Mouse (Mus musculus) embryo, embryonic 11.5 days (tissue): Measurements from ENCODE around the gene Large2.
"Not testable (repeated sequence)": the region's sequence is repeated elsewhere in the genome, so short reads cannot be mapped to it uniquely, and the experiment has no call there.

Source experiments
- DNase-seq: peaks from one replicate; pipeline ENCODE4 v3.0.0-alpha.2; 2012; ENCODE audit warnings: low read depth, low spot score

Large2 gene

DNA sequence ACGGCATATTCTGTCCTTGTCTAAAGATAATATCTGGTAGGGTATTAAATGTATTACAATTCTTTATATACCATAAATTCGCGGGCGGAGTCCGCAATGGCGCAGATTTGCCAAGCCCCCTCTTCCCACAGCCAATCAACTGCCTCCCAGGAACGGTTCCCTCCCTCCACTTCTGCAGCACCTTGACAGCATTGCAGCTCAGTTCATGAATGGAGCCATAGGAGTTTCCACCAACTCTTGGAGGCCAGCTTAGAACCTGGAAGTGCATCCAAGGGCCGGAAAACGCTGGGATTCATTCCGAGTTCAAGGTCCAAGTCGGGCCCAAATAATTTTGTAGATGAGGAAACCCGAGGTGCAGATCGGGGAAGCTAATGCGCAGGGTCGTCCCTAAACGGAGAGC, at the start of gene Large2, which contains the start of gene Pex16:
TSS of gene Large2 (minus strand) at position 356 of the 400 bp plus-strand sequence.
TSS of gene Pex16 (plus strand) at position 163 of the 400 bp plus-strand sequence.
- DNase-seq, result no peak

DNA sequence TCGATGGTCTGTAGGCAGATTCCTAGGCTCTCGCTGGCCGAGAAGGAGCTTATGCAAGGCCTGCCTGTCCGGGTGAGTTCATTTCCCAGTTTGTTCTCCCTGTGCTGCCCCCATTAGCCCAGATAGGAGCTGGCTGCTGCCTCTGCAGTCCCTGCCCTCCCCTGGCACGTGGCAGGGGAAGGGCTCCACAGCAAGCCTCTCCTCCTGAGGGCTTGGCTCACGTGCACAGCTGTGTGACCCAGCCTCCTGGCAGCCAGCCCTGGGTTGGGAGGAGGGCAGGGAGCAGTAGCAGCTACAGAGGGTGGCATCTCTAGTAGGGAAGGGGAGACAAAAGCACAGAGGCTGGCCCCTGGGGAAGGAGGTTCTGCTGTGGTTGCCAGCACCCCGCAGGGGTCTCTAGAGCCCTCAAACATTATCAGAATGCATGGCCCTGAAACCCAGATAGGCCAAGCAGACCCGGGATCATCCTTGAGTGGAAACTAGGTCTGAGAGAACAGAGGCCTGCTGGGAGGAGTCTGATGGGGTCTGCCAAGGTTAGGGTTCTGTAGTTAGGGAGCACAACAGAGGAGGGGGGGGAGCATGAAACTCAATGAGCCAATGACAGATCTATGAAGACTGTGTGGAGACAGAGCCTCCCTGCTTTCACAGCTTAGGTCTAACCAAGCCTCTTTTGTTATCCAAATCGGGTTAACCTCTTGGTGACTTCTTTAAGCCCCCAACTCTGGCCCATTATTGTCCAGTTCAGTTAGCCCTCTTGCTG, 49.2 kb upstream of the Large2 start:
- no peak for DNase-seq

GRCm38 (mm10) chr2:92423156-92423555, 48.5 kb upstream of the Large2 start:
- no peak for DNase-seq

DNA sequence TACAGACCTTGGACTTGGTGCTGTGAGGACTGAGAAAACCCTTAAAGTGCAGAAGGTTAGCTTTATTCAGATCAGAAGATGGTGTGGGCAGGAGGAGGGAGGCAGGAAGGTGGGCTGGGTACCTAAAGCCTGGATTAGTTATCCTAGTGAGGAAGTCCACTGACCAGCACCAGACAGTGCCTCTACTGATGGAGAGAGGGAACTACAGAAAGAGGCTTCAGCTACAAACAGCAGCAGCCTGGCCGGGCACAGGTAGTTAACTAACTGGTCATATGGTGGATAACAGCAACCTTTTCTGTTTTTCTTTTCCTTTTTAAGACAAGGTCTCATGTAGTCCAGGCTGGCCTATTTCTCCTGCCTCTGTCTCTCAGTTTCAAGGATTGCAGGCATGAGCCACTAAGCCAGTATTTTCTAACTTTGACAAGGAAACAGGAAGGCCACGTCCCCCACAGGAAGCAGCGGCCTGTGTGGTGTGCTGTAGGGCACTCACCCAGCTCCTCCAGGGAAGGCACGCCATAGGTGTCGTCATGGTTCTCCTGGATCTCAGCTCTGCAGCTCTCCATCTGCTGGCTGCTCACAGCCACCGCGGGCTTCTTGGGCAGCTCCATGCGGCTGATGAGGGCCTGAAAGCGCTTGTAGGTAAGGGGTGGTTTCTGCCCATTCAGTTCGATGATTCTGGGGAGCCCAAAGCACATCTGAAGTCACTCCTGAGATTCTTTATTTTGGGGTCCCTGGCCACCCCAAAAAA, 47.9 kb upstream of the Large2 start:
- no peak for DNase-seq

DNA sequence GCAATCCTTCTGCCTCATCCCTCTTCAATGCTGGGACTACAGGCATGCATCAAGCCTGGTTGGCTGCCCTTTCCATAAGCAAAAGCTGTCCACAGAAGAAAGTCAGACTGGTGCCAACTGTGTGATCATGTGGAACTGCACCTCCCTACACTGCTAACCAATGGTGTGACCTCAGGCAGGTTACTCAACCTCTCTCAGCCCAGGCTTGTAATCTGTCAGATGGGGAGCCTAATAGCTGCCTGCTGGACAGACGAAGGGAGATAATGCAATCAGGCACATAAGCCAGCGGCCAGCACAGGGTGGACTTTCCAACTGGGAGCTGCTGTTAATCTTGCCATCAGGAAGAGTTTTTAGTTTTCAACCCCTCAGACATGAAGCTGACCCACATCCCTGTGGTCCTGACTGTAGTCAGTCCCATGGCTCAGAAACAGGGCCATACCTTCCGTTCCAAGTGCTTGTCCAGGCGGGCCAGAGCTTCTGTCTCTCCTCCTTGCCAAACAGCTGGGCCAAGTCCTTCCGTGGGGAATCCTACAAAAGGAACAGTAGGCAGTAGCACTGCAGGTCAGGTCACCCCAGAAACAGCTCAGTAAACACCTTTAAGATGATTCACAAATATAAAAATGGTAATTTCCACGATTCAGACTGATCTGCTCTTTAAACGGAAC, 47.2 kb upstream of the Large2 start:
- no peak for DNase-seq

DNA sequence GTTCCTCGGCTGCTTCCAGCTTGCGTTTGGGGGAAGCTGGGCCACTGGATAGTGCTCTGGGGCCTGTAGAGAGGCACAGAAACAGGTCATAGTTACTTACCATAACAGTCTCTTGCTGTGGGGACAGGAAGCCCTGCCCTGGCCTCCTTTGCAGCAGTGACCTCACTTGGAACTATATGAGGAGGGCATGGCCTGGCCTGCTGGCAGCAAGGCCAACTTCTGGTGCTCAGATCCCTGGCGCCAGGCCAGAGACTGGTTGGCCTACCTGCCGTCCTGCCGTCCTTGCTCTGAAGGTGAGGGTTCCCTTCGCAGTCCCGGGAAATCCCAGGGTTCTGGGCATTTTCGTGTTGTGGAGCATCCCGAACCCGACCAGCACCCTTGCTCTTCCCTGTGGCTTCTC, 37.0 kb upstream of the Large2 start:
- DNase-seq, result no peak

DNA sequence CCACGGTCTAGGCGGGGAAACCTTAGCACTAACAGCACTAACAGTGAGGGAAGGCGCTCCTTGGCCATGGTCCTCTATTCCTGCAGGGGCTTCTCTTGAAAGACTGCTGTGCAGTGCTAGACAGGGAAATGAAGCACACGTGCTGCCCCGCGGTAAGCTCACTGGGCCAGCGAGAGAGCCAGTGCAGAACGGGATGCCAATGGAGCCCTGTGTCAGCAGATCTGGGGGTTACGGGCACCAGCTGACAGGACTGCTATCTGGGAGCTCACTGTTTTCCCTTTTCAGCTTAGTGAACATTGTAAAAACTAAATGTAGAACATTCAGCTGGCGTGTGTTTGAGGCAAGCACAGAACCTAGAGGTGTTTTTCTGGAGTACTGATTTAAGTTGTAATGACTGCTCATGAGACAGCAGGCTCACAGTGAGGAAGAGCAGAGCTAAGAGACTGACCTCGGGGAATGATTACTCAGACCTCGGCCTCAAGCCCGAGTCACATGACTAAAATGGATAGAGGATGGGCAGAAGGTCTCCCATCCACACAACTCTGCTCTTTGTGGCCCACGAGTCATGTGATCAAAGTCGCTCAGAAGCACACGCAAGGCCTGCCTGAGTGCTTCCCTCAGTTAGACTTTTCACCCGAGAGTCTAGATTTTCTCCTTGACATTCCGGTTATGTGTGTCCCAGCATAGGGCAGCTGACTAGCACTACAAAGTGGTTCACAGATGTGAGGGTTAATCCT, 33.8 kb upstream of the Large2 start:
- no peak for DNase-seq

DNA sequence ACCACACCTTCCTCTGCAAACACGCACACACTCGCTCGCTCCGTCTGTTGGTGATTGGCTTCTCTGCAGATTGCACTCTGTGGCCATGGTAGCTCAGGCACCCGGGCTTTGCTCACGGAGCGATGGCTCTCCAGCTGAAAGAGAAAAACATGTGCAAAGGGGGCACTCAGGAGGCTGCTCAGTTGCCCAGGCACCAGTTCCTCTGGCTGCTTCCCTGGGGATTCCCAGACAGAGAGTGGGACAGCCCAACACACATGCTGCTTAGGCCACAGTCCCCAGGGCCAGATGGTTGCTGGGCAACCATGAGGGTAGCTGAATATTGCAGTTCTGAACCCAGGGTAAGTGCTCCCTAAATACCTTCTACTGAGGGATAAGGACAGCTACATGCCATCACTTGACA, 31.0 kb upstream of the Large2 start:
- no peak for DNase-seq

- no peak for DNase-seq
These were observed 30.1 kb upstream of the Large2 start for GRCm38 (mm10) chr2:92404737-92405136.

DNA sequence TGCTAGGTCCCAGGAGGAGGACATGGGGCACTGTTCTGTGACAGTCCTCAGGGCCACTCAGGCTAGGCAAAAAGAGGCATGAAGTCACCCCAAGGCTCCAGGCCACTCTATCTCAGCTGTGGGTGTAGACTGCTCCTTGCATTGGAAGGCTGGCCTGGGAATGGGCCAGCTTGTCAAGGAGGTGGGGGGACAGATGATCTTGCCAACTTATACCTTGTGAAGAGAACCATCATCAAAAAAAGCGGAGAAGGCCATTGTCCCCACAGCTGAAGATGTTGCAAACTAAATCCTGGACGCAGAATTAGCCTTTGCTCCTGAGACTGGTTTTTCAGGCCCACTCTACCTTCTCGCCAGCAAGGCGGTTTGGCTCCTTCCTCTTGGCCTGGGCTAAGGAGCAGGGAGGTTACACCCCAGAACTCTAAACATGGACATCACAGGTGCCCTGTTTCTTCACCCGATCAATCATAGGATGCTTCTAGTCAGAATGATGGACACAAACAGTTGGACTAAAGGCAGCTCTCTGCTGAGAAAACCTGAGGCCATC, 29.2 kb upstream of the Large2 start:
- no peak for DNase-seq

- no peak for DNase-seq
These were observed 28.1 kb upstream of the Large2 start for GRCm38 (mm10) chr2:92402591-92403326.

- peak; percentile 32 for DNase-seq
These were observed 26.5 kb upstream of the Large2 start, which contains the start of gene Mapk8ip1 for GRCm38 (mm10) chr2:92401091-92401561. Gene Mapk8ip1 (minus strand): TSS chr2:92401263.

DNA sequence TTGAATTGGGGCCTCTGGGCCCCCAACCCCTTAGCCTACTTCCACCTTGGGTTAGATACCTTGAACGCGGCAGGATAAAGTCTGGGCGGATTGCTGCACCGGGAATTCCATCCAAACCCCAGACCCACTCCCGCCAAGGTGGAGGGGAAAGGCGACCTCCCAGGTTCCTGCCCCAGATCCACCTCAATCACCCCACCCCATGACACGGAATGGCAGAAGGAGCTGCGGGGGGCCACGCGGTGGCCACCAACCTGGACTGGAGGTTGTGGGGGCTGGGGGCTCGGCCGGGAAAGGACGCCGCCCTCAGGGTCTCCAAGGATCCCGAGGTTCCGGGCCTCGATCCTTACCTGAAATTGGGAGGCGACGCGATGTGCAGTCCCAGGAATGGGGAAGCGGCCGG, 26.0 kb upstream of the Large2 start:
- DNase-seq, result no peak

DNA sequence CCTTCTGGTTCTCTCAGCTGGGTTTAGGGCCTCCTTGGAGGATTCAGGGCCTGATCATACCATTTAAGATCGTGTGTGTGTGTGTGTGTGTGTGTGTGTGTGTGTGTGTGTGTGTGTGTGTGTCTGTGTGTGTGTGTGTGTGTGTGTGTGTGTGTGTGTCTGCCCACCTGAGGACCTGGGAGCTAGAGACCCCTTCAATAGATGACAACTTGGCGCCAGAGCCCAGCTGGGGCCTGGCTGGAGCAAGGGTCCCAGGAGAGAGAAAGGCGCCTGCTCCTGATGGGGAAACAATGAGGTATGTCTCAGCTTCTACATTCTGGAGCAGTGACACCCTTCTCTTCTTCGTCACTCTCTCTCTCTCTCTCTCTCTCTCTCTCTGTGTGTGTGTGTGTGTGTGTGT, 25.2 kb upstream of the Large2 start:
- DNase-seq, result not testable (repeated sequence)

DNA sequence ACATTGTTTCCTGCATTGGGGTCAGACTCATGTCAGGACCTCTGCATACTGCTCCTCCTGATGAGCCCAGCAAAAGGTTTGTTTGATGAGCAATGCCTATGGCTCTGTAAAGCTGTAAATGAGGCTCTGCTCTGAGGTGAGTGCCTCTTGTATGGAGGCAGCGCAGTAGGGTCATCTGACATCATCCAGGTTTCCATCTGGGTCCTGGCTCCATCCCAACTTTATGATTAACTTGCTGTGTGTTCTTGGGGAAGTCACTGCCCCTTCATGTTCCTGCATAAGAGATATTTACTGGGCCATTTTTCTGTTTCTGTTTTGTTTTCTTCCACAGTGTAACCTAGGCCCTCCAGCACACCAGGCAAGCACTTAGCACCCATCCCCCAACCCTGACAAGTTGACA, 22.8 kb upstream of the Large2 start:
- DNase-seq, result no peak

DNA sequence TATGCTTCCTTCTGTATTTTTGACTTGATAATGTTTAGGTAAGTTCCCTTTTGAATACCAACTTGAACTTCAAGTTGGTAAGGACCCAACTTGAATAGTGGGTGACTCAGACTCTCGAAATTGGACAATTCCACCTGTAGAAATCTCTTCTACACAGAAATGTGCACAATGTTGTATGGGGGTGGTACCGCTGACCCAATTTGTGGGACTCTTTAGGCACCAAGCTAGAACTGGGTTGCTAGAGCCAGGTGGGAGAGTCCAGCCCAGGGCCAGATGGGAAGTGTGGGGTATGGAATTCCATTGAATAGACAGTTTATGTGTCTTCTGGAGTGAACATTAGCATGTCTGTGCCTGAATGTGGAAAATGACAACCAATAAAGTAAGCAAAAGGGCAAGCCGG, 20.9 kb upstream of the Large2 start:
- DNase-seq, result no peak

DNA sequence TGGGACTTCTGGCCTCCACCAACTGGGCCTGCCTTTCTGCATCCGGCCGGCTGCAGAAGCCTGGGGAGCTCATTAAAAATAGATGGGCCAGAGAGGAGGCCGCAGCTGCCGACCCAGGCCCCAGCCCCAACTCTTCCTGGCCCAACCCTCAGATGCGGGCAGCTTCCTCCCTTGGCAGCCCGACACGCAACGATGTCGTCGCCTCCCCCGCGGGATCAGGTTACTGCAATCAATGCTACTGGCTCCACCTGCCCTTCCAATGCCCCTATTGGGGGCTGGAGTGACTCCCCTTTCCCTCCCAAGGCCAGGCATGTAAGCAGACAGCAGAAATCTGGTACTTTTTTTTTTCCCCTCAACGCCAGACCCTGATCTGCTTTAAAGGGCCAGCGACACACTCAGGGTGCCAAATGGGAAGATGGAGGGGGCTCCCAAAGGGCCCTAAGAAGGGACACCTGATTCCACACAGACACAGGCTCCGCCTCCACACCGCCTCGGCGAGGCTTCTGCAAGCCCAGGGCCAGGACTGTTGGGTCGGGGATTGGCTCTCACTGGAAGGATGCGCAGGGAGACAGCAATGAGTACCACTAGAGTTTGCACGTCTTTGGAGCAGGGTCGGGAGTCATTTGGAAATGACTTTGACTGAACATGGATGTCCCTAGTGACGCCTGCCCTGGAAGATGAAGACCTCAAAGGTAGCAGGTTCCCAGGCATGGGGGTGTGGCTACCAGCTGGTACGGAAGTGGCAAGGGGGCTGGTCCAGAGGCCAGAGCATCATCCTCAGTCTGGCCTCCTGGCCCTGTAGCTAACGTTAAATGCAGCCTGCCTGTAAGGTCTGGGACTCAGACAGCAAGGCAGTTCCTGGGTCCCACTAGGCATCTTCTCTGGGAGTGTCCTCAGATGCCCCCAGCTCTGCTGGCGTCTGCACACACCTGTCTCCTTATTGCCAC, 17.9 kb upstream of the Large2 start:
- DNase-seq, result peak; percentile 72

- DNase-seq, result no peak
These were observed 17.1 kb upstream of the Large2 start for GRCm38 (mm10) chr2:92391703-92392317.

DNA sequence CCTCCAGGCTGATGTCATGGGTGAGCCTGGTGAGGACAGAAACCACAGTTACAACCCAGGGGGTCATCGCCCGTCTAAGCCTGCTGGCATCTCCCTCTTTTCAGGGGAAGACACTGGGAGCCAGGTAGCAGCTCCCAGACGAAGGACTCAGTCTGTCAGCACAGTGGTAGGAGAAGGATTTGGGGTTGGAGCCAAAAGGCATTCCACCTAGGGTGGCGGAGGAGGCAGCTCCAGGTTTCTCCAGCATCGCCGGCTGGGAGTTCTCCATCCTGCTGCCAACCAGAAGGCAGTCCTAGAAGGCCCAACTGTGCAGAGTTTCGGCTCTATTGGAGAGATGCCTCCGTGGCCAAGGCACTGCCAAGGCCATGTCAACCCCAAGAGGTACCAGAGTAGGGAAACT, 16.4 kb upstream of the Large2 start:
- no peak for DNase-seq
